Mouse (Mus musculus) neural tube, embryonic 13.5 days (tissue): ENCODE results near the gene Fcho1. TPM values are rescaled to one million over a fixed set of nuclear protein-coding genes. Genes with fewer than 3 reads are reported as not detected.
A peak's percentile ranks its signal among the peaks of the same experiment; 100 is the strongest.

Experiments used
- ATAC-seq: fragments of 200-750 bp; cut with Nextera tagmentation; 2 replicates; pipeline ENCODE4 v1.8.0; 2017; ENCODE audit warnings: low read depth, mild to moderate bottlenecking, moderate TSS enrichment, moderate library complexity
- H3K27ac ChIP-seq: fragments of 300-500 bp; sonication (generic); replicated peaks from 2 replicates; pipeline ENCODE4 v1.5.1; 2015; ENCODE audit warnings: moderate library complexity, mild to moderate bottlenecking, inconsistent platforms
- H3K27me3 ChIP-seq: fragments of 300-500 bp; sonication (generic); 2 replicates; pipeline ENCODE4 v1.6.1; 2015; ENCODE audit warnings: mild to moderate bottlenecking, inconsistent platforms
- H3K36me3 ChIP-seq: fragments of 300-500 bp; sonication (generic); 2 replicates; pipeline ENCODE4 v1.6.1; 2015; ENCODE audit warnings: mild to moderate bottlenecking, inconsistent platforms
- H3K4me1 ChIP-seq: fragments of 300-500 bp; sonication (generic); replicated peaks from 2 replicates; pipeline ENCODE4 v1.6.1; 2015; ENCODE audit warnings: inconsistent platforms
- H3K4me2 ChIP-seq: fragments of 300-500 bp; sonication (generic); 2 replicates; pipeline ENCODE4 v1.6.1; 2015; ENCODE audit warnings: inconsistent platforms, mild to moderate bottlenecking, moderate library complexity
- H3K4me3 ChIP-seq: fragments of 300-500 bp; sonication (generic); 2 replicates; pipeline ENCODE4 v1.5.1; 2015; ENCODE audit warnings: mild to moderate bottlenecking, inconsistent platforms
- H3K9ac ChIP-seq: fragments of 300-500 bp; sonication (generic); 2 replicates; pipeline ENCODE4 v1.6.1; 2015; ENCODE audit warnings: moderate library complexity, mild to moderate bottlenecking, inconsistent platforms
- H3K9me3 ChIP-seq: fragments of 300-500 bp; sonication (generic); 2 replicates; pipeline ENCODE4 v1.6.1; 2016; ENCODE audit warnings: inconsistent platforms
- whole genome bisulfite sequencing: fragments of 180-500 bp; shearing (Covaris S2); methylation state at CpG from one replicate; pipeline ENCODE4 v1.1.7; 2015; 5-methylcytosine and 5-hydroxymethylcytosine counted together
- polyA plus RNA-seq: library from polyadenylated mRNA; unstranded; fragments of >200 nt; fragmentation: Nextera tagmentation; extraction: Ambion mirVana; gene quantifications from 2 replicates; pipeline ENCODE4 v1.2.1, GENCODE M21; 2015

Fcho1 gene
- polyA plus RNA-seq, 1 experiment from 2014 or later = 55.0 TPM

- Histone ChIP-seq H3K4me2 (peak overlapping the region; percentile 34), H3K36me3 (no peaks in the 10 kb centered on the region), H3K4me1 (peaks cover 17% of the 10 kb centered on the region), H3K27me3 (peaks cover 92% of the 10 kb centered on the region), H3K4me3 (peak overlapping the region; percentile 18), H3K9me3 (no peaks in the 10 kb centered on the region), H3K27ac (no peak overlapping the region), H3K9ac (no peak overlapping the region)
- 9% methylated on average over 68 of the region's 68 CpGs for WGBS
- peak; percentile 13; the same call in 1 of the 2 replicates for ATAC-seq
Measured at GRCm38 (mm10) chr8:71693166-71694041, 32.1 kb downstream of the Fcho1 start.

- Histone ChIP-seq H3K4me2 (no peak overlapping the region), H3K9ac (no peak overlapping the region), H3K4me3 (0 out of 2 replicates have a peak overlapping the region, but pooled peaks have one; percentile 2), H3K27me3 (peaks cover 97% of the 10 kb centered on the region), H3K27ac (no peak overlapping the region), H3K36me3 (no peaks in the 10 kb centered on the region), H3K9me3 (no peaks in the 10 kb centered on the region), H3K4me1 (peaks cover 17% of the 10 kb centered on the region)
- WGBS = 4% methylated on average over 30 of the region's 30 CpGs
- ATAC-seq = no peak
Measured at GRCm38 (mm10) chr8:71692509-71692908, 33.0 kb downstream of the Fcho1 start.

GRCm38 (mm10) chr8:71689028-71689427, 36.5 kb downstream of the Fcho1 start, which contains the start of gene Insl3:
Gene Insl3 (plus strand): TSS chr8:71689214.
- Histone ChIP-seq H3K27me3 (peaks cover 100% of the 10 kb centered on the region), H3K9me3 (no peaks in the 10 kb centered on the region), H3K36me3 (no peaks in the 10 kb centered on the region), H3K27ac (no peak within 1 kb of the TSS), H3K9ac (no peak within 1 kb of the TSS), H3K4me1 (peaks cover 33% of the 10 kb centered on the region), H3K4me3 (no peak within 1 kb of the TSS), H3K4me2 (no peak within 1 kb of the TSS)
- no peak for ATAC-seq
- 4% methylated on average over 33 of the region's 33 CpGs for WGBS

GRCm38 (mm10) chr8:71687616-71688015, 37.9 kb downstream of the Fcho1 start:
- Histone ChIP-seq H3K4me1 (peaks cover 21% of the 10 kb centered on the region), H3K9me3 (no peaks in the 10 kb centered on the region), H3K9ac (no peak overlapping the region), H3K4me2 (no peak overlapping the region), H3K27ac (no peak overlapping the region), H3K36me3 (no peaks in the 10 kb centered on the region), H3K27me3 (peaks cover 100% of the 10 kb centered on the region), H3K4me3 (no peak overlapping the region)
- no peak for ATAC-seq
- WGBS = 6% methylated on average over 8 of the region's 8 CpGs

- Histone ChIP-seq H3K4me1 (peaks cover 19% of the 10 kb centered on the region), H3K36me3 (no peaks in the 10 kb centered on the region), H3K4me3 (peak overlapping the region; percentile 39), H3K27me3 (peaks cover 100% of the 10 kb centered on the region), H3K9me3 (no peaks in the 10 kb centered on the region), H3K27ac (no peak overlapping the region), H3K9ac (peak overlapping the region; percentile 67), H3K4me2 (peak overlapping the region; percentile 58)
- peak; percentile 54 for ATAC-seq
- WGBS = 3% methylated on average over 23 of the region's 23 CpGs
Measured at GRCm38 (mm10) chr8:71686143-71686734, 39.3 kb downstream of the Fcho1 start.

GRCm38 (mm10) chr8:71685573-71685972, 39.9 kb downstream of the Fcho1 start:
- Histone ChIP-seq H3K9ac (peak overlapping the region; percentile 67), H3K4me3 (peak overlapping the region; percentile 39), H3K36me3 (no peaks in the 10 kb centered on the region), H3K27ac (no peak overlapping the region), H3K4me1 (peaks cover 24% of the 10 kb centered on the region), H3K4me2 (peak overlapping the region; percentile 58), H3K9me3 (no peaks in the 10 kb centered on the region), H3K27me3 (peaks cover 100% of the 10 kb centered on the region)
- ATAC-seq = peak; percentile 41; the same call in 1 of the 2 replicates
- 7% methylated on average over 29 of the region's 29 CpGs for WGBS

DNA sequence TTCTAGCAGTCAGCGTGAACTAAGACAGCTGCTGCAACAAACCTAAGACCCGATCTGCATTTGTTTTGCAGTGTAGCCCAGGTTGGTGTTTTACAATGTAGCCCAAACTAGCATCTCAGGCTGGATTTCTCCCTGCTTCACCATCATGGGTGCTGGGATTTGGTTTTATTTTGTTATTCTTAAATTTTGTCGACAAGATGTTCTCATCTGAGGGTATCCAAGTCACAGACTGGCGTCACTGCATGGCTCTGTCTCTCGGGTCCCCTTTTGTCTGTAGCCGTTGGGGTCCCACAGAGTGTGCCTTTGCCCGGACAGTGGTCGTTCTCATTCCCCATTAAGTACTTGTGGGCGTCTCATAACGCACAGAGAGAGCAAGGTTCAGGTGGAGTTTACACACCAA, 40.8 kb downstream of the Fcho1 start:
- H3K9ac ChIP-seq = no peak overlapping the region
- no peaks in the 10 kb centered on the region for H3K36me3 ChIP-seq
- ATAC-seq = no peak
- no peaks in the 10 kb centered on the region for H3K9me3 ChIP-seq
- WGBS = 18% methylated on average over 10 of the region's 10 CpGs
- peaks cover 100% of the 10 kb centered on the region for H3K27me3 ChIP-seq
- H3K27ac ChIP-seq = no peak overlapping the region
- H3K4me1 ChIP-seq = peaks cover 31% of the 10 kb centered on the region
- H3K4me2 ChIP-seq = no peak overlapping the region
- no peak overlapping the region for H3K4me3 ChIP-seq

GRCm38 (mm10) chr8:71682832-71683231, 42.7 kb downstream of the Fcho1 start:
- Histone ChIP-seq H3K4me3 (no peak overlapping the region), H3K9ac (no peak overlapping the region), H3K4me2 (no peak overlapping the region), H3K9me3 (no peaks in the 10 kb centered on the region), H3K4me1 (peaks cover 33% of the 10 kb centered on the region), H3K36me3 (no peaks in the 10 kb centered on the region), H3K27me3 (peaks cover 100% of the 10 kb centered on the region), H3K27ac (no peak overlapping the region)
- 61% methylated on average over 12 of the region's 12 CpGs for WGBS
- no peak for ATAC-seq

GRCm38 (mm10) chr8:71681369-71681915, 44.1 kb downstream of the Fcho1 start:
- Histone ChIP-seq H3K36me3 (no peaks in the 10 kb centered on the region), H3K4me3 (no peak overlapping the region), H3K4me2 (no peak overlapping the region), H3K27me3 (peaks cover 99% of the 10 kb centered on the region), H3K9me3 (no peaks in the 10 kb centered on the region), H3K27ac (no peak overlapping the region), H3K9ac (no peak overlapping the region), H3K4me1 (peaks cover 29% of the 10 kb centered on the region)
- WGBS = 4% methylated on average over 18 of the region's 18 CpGs
- no peak for ATAC-seq

DNA sequence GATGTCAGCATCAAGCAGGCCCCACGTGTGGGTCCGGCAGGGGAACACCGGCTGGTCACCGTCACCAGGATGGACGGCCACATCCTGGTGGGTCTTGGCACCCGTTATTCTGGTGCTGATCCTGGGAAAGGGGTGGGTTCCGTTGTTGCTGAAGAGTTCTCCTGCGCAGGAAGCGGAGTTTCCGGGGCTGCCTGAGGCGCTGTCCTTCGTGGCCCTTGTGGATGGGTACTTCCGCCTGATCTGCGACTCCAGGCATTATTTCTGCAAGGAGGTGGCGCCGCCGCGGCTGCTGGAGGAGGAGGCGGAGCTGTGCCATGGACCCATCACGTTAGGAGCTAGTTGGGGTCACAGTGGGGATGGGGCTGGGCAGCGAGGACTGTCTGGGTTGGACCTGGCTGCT, 45.0 kb downstream of the Fcho1 start:
- H3K36me3 ChIP-seq = no peaks in the 10 kb centered on the region
- no peak overlapping the region for H3K27ac ChIP-seq
- peaks cover 98% of the 10 kb centered on the region for H3K27me3 ChIP-seq
- no peak for ATAC-seq
- H3K4me3 ChIP-seq = no peak overlapping the region
- H3K9ac ChIP-seq = no peak overlapping the region
- peaks cover 28% of the 10 kb centered on the region for H3K4me1 ChIP-seq
- 3% methylated on average over 21 of the region's 21 CpGs for WGBS
- no peak overlapping the region for H3K4me2 ChIP-seq
- no peaks in the 10 kb centered on the region for H3K9me3 ChIP-seq

DNA sequence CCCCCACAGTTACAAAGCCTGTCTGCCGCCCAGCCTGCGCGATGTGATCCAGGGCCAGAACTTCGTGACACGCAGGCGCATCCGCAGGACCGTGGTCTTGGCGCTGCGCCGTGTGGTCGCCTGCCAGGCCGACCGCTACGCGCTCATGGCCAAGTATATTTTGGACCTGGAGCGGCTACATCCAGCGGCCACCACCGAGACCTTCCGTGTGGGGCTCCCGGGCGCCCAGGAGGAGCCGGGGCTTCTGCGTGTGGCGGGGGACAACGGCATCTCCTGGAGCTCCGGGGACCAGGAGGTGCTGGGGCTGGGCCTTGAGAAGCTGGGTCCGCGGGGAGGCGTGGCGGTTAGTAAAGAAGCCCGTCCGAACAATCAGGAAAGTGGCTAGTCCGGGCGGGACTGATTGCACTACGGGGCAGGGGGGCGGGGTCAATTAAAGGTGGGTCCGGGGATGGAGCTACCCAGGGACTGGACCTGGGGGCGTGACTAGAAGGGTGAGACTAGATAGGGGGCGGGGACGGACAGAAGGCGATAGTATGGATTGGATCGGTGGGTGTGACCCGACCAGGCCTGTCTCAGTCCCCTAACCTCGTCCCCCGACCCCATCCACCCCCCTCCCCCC, 45.9 kb downstream of the Fcho1 start:
- no peak for ATAC-seq
- no peak overlapping the region for H3K27ac ChIP-seq
- peak overlapping the region; percentile 25 for H3K4me3 ChIP-seq
- H3K9me3 ChIP-seq = no peaks in the 10 kb centered on the region
- peaks cover 96% of the 10 kb centered on the region for H3K27me3 ChIP-seq
- H3K4me2 ChIP-seq = peak overlapping the region; percentile 51
- no peaks in the 10 kb centered on the region for H3K36me3 ChIP-seq
- peak overlapping the region; percentile 58 for H3K9ac ChIP-seq
- peaks cover 26% of the 10 kb centered on the region for H3K4me1 ChIP-seq
- 5% methylated on average over 46 of the region's 46 CpGs for WGBS

DNA sequence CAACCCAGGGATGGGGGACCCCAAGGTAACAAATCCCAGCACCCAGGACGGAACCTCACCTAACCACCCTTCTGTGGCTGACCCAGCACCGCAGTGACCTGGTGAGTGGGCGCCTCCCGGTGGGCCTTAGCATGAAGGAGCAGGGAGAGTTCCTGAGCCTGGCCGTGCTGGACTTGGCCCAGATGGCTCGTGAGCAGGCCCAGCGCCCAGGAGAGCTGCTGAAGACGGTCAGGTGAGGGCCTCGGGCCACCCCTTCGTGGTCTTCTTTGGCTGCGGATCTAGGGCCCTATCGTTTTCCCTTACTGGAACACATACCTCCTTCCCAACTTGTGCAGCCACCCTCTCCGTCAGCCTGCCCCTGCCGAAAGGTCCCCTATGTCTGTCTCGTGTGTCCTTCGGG, 46.4 kb downstream of the Fcho1 start:
- WGBS = 16% methylated on average over 16 of the region's 16 CpGs
- Histone ChIP-seq H3K27ac (no peak overlapping the region), H3K36me3 (no peaks in the 10 kb centered on the region), H3K4me2 (peak overlapping the region; percentile 51), H3K9me3 (no peaks in the 10 kb centered on the region), H3K4me1 (peaks cover 26% of the 10 kb centered on the region), H3K4me3 (peak overlapping the region; percentile 25), H3K9ac (peak overlapping the region; percentile 58), H3K27me3 (peaks cover 93% of the 10 kb centered on the region)
- ATAC-seq = no peak
